Mouse (Mus musculus): ENCODE data around the gene H6pd.

DNA sequence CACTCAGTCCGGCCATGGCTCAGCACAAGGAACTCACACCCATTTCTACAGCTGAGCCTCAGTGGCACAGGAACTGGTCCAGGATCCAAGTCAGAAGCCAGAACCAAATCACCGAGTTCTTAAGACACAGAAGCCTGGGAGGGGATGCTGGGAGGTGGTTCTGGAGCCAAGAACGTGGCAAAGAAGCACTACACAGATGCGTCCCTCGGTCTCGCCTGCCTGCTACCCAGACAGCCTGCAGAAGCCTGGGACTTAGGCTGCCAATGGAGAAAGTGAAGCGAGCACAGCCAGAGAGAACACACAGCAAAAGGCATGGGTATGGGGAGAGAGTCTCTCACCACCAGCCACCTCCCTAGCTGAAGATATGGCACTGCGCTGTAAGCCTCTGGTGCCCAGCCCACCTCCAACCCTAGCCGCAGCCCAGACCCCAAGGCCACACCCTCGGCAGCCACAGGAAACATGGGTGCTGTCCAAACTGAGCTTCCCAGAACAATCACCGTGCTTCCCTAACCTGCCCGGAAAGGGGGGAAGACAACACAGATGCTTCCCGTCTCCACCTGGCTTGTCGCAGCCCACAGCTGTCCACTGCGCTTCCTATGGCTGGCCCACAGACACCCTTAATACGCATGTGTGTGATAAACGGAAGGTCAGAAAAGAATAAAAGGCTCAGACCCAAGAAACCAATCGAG lies 67.6 kb downstream of the H6pd start:
- TF ChIP-seq CTCF (IDR thresholded peaks at IDR 0.05; ENCODE audit: insufficient read depth, low read depth, low read length) = no peak
- TF ChIP-seq POLR2A (IDR thresholded peaks at IDR 0.05; ENCODE audit: insufficient read depth, low read depth, low read length) = no peak
